Mouse (Mus musculus): ENCODE measurements around the gene 9230113P08Rik.
"Not testable (repeated sequence)": the region's sequence is repeated elsewhere in the genome, so short reads cannot be mapped to it uniquely, and the experiment has no call there.

The 9230113P08Rik gene

GRCm38 (mm10) chr9:35908123-35908522, at the start of gene 9230113P08Rik:
9230113P08Rik (plus strand) TSS chr9:35908423.
- DNase-seq: not testable (repeated sequence)

- DNase-seq: not testable (repeated sequence)
These were observed 15.1 kb upstream of the 9230113P08Rik start for GRCm38 (mm10) chr9:35893112-35893511.

GRCm38 (mm10) chr9:35904494-35904893, 3.7 kb upstream of the 9230113P08Rik start:
- DNase-seq: no peak

GRCm38 (mm10) chr9:35930817-35931216, 22.6 kb downstream of the 9230113P08Rik start:
- DNase-seq: no peak
